Mouse (Mus musculus) adrenal gland, postnatal 4 days (tissue): ENCODE measurements around the gene Phospho1. TPM values are rescaled to one million over a fixed set of nuclear protein-coding genes. Genes with fewer than 3 reads are reported as not detected.
A peak's percentile ranks its signal among the peaks of the same experiment; 100 is the strongest.

Experiments used
- DNase-seq, 2 experiments: peaks; one replicate each; pipeline ENCODE4 v3.0.0; 2021 to 2022; ENCODE audit warnings: low spot score in 2 of 2, mixed read lengths in 2 of 2
- total RNA-seq, 2 experiments: library from RNA; stranded (reverse); gene quantifications; 2 replicates each; pipeline ENCODE4 v1.2.3; 2021

Phospho1 gene
- total RNA-seq, 2 experiments from 2014 or later = 25.5 to 26.0 TPM

GRCm38 (mm10) chr11:95811741-95812140, 12.6 kb upstream of the Phospho1 start:
- DNase-seq = no peak

- DNase-seq = no peak
Measured at GRCm38 (mm10) chr11:95812224-95812623, 12.1 kb upstream of the Phospho1 start.

GRCm38 (mm10) chr11:95814101-95814500, 10.2 kb upstream of the Phospho1 start:
- DNase-seq = no peak

- no peak for DNase-seq
Measured at GRCm38 (mm10) chr11:95814857-95815256, 9.4 kb upstream of the Phospho1 start.

GRCm38 (mm10) chr11:95815412-95815811, 8.9 kb upstream of the Phospho1 start:
- no peak for DNase-seq

GRCm38 (mm10) chr11:95819138-95819537, 5.2 kb upstream of the Phospho1 start:
- no peak for DNase-seq

GRCm38 (mm10) chr11:95821511-95821910, 2.8 kb upstream of the Phospho1 start:
- DNase-seq = no peak

GRCm38 (mm10) chr11:95822437-95822836, 1.9 kb upstream of the Phospho1 start:
- DNase-seq = no peak

- DNase-seq = no peak
Measured at GRCm38 (mm10) chr11:95824877-95825243, 561 bp downstream of the Phospho1 start.

GRCm38 (mm10) chr11:95825625-95826024, 1.3 kb downstream of the Phospho1 start:
- DNase-seq = no peak

GRCm38 (mm10) chr11:95826317-95827167, 2.2 kb downstream of the Phospho1 start:
- no peak for DNase-seq

GRCm38 (mm10) chr11:95827168-95827447, 2.8 kb downstream of the Phospho1 start:
- no peak for DNase-seq

- DNase-seq = peak in 1 of 2 experiments; percentile 53
Measured at GRCm38 (mm10) chr11:95827464-95828085, 3.3 kb downstream of the Phospho1 start.

GRCm38 (mm10) chr11:95828181-95828964, 4.1 kb downstream of the Phospho1 start:
- no peak for DNase-seq

GRCm38 (mm10) chr11:95829526-95830050, 5.3 kb downstream of the Phospho1 start:
- DNase-seq = no peak

- no peak for DNase-seq
Measured at GRCm38 (mm10) chr11:95830411-95831275, 6.3 kb downstream of the Phospho1 start.

- DNase-seq = no peak
Measured at GRCm38 (mm10) chr11:95831276-95831619, 6.9 kb downstream of the Phospho1 start.

GRCm38 (mm10) chr11:95831641-95832040, 7.3 kb downstream of the Phospho1 start:
- DNase-seq = no peak

GRCm38 (mm10) chr11:95832129-95833005, 8.1 kb downstream of the Phospho1 start:
- no peak for DNase-seq

GRCm38 (mm10) chr11:95833006-95833570, 8.8 kb downstream of the Phospho1 start:
- no peak for DNase-seq
